Mouse (Mus musculus) megakaryocyte, embryonic 14.5 days (primary cell): ENCODE data around the gene Nup188.

Experiments used
- FLI1 ChIP-seq: IDR thresholded peaks from 2 replicates; pipeline ENCODE4 v1.6.1; 2012; ENCODE audit warnings: low read length, inconsistent platforms, mixed read lengths
- GATA1 ChIP-seq: IDR thresholded peaks from 3 replicates; pipeline ENCODE4 v1.6.1; 2012; ENCODE audit warnings: mixed read lengths, low read length, inconsistent platforms, borderline replicate concordance

DNA sequence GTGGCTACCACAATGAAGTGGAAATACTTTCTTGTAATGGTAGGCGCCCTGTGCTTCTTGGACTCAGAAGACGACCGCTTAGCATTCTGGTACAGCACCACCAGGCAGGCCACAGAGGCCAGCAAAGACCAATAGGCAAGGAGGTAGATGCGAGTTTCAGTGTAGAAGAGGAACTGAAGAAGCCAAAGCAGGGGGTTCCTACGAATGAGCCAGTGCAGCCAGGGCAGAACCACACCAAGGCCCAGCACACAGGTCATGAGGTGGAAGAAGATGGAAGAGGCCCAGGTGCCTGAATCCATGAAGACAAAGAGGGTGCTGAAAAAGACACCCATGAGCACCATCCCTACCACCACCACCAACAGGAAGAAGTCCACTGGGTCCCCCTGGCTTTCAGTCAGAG, 1.2 kb upstream of the Nup188 start:
- no peak for TF ChIP-seq GATA1
- TF ChIP-seq FLI1: no peak
